Mouse (Mus musculus): ENCODE measurements around the gene Raver2. TPM values are rescaled to one million over a fixed set of nuclear protein-coding genes. Genes with fewer than 3 reads are reported as not detected.
A peak's percentile ranks its signal among the peaks of the same experiment; 100 is the strongest.
"Not testable (repeated sequence)": the region's sequence is repeated elsewhere in the genome, so short reads cannot be mapped to it uniquely, and the experiment has no call there.

Raver2 gene
- total RNA-seq (2021): 10 to 100 TPM in 1 of 2 experiments, 1 to 10 TPM in 1; 9.7 to 10.7 TPM
- long read RNA-seq, experiment 1, full-length matches to known transcripts: 11 of 18 reads
- long read RNA-seq, experiment 1, partial matches to known transcripts: 0 of 18 reads
- long read RNA-seq, experiment 1, other reads (novel, unspliced or antisense): 7 of 18 reads
- long read RNA-seq, experiment 2, full-length matches to known transcripts: 21 of 34 reads
- long read RNA-seq, experiment 2, partial matches to known transcripts: 5 of 34 reads
- long read RNA-seq, experiment 2, other reads (novel, unspliced or antisense): 8 of 34 reads

DNA sequence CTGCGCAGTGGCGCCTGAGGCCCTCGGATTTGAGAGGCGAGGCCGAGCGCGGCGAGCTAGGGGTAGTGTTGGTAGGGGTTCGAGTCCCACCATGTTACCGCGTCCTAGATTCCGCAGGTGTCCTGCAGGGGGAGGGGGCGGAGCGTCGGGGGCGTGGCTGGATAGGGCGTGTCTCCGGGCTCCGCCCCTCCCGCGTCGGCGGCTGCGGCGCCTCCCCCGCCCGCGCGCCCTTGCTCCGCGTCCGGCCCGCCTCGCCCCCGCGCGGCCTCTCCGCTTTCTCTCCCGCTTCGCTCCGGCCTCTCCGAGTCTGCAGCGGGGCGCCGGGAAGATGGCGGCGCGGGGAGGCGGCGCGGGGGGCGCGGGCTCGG, at the start of gene Raver2:
TSS of gene Raver2 (plus strand) at position 198 of the 368 bp plus-strand sequence.
- DNase-seq (ENCODE audit: low spot score in 2 of 2): peak; percentile 49 to 60

DNA sequence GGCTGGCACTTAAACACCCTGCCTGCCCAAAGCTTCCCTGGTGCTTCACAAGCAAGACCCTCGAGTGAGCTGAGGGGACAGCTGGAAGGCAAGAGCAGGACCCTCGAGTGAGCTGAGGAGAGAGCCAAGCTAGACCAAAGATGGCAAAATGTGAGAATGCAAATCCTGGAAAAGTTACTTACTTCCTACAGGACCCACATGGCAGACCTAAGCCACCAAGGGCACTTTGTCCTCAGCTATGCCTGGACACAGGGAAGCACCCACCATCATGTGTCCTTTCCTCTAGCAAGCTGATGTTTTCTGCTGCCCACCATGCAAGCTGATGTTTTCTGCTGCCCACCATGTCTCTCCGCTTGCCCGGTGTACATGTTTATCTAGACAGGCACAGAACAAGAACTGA, 48.2 kb upstream of the Raver2 start, which contains the start of gene Gm10577:
TSS of gene Gm10577 (minus strand) at position 101 of the 400 bp plus-strand sequence.
- no peak for DNase-seq (ENCODE audit: low spot score in 2 of 2)

DNA sequence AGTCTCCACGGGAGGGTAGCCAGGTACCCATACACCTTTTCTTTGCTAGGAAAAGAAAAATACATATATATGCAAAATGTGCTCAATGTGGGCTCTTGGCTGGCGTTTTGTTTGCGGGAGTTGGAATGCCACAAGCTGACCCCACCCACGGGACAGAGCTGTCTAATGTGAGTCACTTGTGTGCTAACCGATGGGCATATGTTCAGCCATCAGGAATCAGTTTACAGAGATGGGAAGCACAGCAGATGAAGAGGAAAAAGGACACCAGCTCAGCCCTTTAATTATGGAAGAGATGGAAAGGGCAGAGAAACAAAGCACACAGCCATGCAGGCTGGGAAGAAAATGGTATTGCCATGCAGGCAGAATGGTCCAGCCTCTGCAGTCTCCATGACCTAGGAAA, 42.2 kb upstream of the Raver2 start:
- no peak for DNase-seq (ENCODE audit: low spot score in 2 of 2)

DNA sequence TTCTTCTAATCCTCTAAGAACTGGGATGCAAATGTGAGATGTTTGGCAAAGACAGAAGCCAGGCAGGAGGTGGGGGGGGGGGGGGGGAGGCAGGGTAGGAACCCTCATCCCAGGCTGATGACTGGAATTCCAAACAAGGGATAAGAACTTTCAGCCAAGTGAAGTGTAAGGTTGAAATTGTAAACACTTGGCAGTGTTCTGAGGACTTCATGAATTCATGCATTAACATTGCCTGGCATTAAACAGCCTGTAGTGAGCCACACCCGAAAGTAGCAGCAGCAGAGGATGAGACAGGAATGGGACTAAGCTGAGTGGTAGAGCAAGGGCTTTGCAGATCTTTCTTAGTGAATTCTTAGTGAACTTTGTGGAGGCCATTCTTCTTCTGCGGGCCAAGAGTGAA, 41.8 kb upstream of the Raver2 start:
- DNase-seq (ENCODE audit: low spot score in 2 of 2): no peak

DNA sequence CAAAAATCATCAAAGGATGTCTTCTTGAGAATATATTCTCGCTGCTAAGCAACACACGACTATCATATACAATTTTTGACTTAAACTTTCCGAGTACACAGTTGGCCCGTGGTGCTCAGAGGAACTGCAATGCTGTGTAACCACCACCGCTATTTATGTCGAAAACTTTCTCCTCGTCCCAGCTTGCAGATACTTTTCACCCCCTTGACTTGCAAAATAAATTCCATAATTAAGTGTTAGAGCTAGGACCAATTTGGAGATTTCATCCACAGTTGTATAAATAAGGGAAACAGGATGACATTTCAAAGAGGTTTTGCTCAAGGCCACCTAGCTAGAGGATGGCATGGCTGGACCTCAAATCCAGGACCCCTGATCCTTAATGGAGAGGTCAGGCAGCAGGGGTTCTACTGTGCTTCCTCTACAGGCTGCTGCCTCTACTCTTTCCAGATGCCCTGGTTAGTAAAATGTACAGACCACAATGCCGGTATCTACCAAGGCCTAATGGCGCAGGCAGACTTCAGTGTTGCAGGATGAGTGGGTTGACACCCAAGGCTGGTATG, 40.9 kb upstream of the Raver2 start:
- DNase-seq (ENCODE audit: low spot score in 2 of 2): no peak

DNA sequence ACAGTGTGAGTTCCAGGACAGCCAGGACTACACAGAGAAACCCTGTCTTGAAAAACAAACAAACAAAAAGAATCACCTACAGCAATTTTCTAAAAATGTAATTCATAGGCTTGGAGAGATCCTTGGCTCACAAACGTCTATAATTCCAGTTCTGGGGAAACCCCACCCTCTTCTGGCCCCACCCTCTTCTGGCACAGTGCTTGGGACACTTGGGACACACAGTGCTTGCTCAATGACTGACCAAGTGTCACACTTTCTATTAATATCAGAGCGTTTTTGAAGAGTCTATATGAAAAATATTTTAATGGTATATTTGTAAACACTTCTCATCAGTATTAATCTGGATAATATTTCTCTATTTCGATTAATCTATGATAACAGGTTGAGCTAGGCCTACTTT, 35.7 kb upstream of the Raver2 start:
- no peak for DNase-seq (ENCODE audit: low spot score in 2 of 2)

DNA sequence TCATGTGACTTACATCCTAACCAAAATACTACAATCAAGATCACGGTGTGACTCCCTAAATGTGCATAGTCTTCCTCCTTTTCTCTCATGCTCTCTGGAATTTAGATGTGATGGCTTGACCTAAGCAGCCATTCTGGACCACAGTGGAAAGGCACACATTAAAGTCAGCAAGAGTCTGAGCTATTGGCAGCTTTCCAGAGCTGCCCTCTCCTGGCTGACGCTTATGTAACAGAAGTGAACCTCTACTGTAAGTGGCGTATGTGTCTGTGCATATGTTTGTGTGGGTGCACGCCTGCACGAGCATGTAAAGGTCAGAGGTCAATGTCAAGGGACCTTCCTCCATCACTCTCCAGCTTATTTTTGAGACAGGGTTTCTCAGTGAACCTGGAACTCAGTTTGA, 33.7 kb upstream of the Raver2 start:
- DNase-seq (ENCODE audit: low spot score in 2 of 2): no peak

DNA sequence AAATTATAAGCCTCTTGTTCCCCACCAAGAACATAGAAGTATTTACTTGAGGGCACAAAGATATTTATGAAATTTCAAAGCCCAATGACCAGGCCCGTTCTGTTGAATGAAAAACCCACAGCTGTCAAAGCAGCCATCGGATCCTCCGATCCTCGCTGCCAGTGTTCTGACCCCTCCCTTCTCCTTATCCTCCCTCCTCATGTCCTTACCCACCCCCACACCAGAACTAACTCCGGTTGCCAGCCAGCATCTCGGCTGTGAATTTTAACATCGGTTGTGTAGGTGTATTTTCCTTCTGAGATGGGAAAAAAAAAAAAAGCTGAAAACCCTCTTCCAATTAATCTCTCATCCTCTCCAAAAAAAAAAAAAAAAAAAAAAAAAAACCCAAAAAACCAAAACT, 31.6 kb upstream of the Raver2 start:
- DNase-seq (ENCODE audit: low spot score in 2 of 2): no peak

DNA sequence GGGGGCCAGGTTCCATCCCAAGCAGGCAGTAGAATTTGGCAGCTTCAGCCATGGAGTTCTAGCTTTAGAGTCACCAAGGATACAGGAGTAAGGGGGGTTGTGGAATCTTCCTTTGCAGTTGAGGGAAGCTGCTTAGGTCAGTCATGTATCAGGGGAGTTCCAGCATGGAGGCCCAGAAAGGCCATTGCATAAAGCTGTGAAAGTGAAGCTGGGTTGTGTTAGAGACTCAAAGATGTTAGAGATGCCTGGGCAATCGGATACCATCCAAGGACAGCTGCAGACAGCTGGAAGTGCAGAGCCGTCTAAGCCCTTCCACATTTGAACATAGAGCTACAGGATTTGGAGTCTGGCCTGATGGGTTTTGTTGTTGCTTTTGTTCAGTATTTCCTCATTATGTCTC, 25.1 kb upstream of the Raver2 start:
- peak in 1 of 2 experiments; percentile 46 for DNase-seq (ENCODE audit: low spot score in 2 of 2)

DNA sequence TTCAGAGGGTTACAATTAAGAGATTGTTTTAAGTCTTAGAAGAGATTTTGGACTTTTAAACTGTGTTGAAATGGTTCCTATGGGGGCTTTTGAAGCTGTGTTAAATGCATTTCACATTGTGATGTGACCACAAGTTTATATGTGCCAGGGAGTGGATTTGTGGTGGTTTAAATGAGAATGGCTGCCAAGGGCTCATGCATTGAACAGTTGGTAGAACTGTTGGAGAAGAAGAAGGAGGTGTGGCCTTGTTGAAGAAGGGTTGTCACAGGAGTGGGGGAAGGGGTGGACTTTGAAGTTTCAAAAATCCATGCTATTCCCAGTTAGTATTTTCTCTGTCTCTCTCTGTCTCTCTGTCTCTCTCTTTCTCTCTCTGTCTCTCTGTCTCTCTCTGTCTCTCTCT, 24.6 kb upstream of the Raver2 start:
- no peak for DNase-seq (ENCODE audit: low spot score in 2 of 2)

DNA sequence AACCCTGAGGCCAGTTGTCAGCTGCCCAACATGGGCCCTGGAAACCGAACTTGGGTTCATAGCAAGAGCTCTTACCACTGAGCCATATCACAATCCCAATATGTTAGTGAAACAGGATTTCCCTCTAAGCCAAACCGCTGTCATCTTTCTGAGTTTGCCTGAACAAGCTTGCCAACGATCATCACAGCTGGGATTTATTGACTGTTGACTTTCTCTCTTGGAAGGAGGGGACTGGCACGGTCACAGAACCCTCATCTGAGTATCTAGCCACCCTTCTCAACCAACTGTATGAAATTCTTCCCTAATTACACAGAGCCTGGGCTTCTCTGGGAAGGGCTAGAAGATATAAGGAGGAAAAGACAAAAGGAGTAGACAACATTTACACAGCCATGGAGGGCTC, 22.2 kb upstream of the Raver2 start:
- DNase-seq (ENCODE audit: low spot score in 2 of 2): no peak

DNA sequence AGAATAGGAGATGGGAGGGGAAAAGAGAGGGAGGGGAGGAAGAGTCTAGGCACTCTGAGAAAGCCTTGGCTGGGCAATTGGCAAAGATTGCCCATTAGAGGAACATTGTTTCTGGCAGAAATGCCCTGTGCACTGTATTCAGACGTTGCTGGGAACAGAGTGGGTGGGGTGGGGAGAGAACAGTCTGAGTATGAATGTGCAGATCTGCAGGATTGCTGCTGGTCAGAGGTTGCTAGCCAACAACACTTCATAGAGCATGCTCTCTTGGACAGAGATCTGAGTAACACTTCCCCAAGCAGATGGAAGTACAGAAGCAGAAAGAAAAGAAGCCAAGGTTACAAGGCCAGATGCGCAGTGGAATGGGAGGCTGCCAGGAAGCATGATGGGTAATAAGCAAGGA, 6.6 kb upstream of the Raver2 start:
- peak in 1 of 2 experiments; percentile 32 for DNase-seq (ENCODE audit: low spot score in 2 of 2)

DNA sequence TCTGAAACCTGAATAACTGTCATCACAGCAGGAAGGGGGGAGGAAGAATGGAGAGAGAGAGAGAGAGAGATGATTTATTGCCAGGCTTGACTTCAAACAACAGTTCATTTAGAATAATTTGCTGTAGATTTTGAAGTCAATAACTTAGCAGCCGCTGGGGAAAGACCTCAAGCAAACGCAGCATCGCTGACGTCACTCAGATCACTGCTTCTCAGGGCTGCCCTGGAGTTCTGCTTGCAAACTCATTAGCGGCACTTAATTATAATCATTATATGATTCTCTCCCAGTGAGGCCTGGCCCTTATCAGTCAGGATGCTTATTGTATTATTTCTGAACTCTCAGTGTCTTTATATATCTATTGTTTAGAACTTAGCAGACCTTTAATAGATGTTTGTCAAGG, 2.4 kb upstream of the Raver2 start:
- DNase-seq (ENCODE audit: low spot score in 2 of 2): no peak

DNA sequence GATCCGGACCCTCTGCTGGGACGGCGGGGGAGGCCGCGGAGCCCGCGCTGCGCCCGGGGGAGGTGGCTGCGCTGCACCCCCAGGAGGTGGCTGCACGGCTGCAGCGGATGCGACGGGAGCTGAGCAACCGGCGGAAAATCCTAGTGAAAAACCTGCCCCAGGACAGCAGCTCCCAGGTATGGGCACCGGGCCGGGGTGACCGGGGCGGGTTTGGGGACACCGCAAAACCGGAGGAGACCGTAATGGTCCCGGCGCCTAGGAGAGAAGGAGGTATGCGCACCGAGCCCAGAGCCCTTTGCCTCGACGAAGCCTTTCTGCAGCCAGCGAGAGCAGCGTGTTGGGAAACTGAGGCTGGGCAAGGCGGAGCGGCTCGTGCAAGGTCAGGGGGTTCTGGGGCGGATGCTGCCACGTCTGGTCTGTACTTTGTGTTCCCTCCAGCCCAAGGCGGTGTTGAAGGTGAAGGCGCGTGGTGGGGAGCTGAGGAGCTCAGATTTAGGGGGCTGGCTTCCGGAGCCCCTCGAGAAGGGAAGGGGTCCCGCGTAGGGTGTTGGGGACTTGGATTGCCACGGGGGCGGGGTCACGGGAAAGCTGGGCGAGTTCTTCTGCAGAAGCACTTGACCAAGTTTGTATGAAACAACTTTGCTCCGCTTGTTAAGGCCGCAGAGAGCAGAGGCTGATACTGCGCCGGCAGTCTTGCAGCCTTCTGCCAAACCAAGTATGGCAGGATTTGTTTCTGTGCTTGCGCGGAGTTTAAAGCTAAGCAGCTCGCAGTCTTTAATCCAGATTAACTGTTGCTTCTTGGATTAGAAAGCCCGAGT, 580 bp downstream of the Raver2 start:
- DNase-seq (ENCODE audit: low spot score in 2 of 2): peak; percentile 19 to 42

DNA sequence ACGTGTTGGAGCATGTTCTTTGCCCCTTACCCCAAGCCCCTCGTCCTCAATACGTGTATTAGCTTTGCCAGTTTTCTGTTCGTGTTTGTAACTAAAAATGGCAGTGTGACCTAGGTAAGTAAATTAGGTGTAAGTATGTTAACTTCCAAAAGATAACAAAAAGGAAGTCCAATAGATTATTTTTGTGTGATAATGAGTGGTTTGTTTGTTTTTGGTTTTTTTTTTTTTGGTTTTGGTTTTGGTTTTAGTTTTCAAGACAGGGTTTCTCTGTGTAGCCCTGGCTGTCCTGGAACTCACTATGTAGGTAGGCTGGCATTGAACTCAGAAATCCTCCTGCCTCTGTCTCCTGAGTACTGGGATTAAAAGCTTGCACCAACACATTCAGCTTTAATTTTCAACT, 2.8 kb downstream of the Raver2 start:
- DNase-seq (ENCODE audit: low spot score in 2 of 2): no peak

DNA sequence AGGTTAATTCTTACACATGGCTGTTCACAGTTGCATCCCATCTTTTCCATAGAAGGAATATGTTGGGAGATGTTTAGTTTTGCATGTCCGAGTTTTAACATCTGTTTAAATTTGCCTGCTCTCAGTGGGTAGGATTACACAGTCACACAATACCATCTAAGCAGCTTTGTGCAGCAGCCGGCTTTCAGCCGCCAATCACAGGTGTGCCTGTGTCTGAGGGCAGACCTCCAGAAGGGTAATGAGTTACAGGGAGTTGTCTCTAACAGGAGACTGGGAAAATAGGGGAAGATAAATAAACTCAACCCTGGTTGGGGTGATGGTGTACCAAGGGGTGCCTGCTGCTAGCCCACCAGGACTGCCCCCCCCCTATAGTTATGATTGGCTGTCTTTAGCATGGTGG, 7.6 kb downstream of the Raver2 start:
- DNase-seq (ENCODE audit: low spot score in 2 of 2): no peak

DNA sequence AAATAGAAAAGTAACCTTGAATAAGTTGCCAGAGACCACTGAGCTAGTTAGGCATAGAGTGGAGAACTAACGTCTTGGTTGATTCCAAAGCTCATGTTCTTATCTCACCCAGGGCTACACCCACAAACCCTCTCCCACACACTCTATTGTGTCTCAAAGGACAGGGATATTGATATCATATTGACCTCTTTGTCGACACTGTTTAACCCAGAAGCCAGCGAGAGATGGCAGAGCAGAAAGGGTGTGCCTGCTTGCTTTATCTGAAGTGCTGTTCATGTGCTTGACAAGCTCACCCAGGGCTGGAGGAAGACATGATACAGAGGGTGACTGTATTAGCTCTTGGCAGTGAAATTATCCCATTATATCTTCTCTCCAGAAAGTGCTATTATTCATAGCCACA, 11.2 kb downstream of the Raver2 start:
- no peak for DNase-seq (ENCODE audit: low spot score in 2 of 2)

DNA sequence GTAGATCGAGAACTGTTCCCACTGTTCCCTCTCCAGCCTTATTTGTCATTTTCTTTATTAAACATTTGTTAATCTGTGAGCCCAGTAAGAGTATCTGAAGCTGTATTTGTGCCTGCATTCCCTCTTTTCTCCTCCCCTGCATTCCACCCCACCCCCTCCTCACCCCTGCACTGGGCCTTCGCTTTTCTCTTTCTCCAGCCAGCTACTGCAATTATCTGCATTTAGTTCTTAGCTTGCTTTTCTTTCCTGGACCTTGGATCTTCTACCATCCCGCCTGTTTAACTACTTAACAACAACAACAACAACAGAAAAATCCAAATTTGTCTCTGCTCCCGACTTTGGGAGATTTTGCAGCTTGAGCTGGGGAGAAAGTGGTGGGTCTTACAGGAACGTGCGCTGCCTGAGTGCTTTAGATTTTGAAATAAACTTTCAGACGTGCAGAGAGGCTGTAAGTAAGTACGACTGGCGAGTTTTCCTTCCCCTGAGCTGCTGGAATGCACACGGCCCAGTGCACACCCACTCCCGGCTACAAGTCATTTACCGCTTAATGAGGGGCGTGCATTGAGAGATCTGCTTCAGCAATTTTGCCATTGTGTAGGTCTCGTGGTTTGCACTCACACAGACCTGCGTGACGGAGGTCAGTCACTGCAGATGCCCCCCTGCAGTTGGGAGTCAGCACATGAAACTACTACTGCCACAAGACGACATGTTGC, 13.5 kb downstream of the Raver2 start:
- DNase-seq (ENCODE audit: low spot score in 2 of 2): no peak

DNA sequence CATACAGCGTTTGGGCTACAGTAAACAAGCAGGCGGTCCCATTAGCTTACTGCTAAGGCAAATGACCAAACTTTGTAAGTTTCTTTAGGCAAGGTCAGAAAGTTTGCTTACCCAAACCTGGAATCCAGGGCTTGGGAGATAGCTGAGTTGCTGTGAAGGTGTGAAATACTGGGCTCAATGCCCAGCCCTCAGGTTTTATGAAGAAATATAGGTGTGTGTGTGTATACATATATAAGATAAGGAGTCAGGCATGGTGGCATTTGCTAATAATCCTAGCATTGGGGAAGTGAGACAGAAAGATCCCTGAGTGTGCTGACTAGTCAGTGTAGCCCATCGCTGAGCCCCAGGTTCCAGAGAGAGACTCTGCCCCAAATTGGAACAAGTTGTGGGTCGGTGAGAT, 16.1 kb downstream of the Raver2 start:
- DNase-seq (ENCODE audit: low spot score in 2 of 2): no peak

DNA sequence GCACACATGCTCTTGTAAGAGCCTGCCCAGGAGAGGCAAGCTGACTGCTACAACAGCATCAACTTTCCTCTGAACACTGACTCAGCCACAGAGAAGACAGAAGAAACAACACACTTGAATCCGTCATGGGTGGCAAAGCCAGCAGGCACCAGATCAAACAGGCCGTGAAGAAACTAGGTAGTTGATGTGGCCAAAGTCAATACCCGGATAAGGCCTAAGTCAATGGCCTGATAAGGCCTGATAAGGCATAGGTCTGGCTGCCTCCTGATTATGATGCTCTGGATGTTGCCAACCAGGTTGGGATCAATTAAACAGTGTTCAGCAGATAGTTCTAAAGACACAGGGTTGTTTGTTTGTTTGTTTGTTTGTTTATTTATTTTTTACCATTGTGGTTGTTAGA, 17.3 kb downstream of the Raver2 start:
- DNase-seq (ENCODE audit: low spot score in 2 of 2): no peak

DNA sequence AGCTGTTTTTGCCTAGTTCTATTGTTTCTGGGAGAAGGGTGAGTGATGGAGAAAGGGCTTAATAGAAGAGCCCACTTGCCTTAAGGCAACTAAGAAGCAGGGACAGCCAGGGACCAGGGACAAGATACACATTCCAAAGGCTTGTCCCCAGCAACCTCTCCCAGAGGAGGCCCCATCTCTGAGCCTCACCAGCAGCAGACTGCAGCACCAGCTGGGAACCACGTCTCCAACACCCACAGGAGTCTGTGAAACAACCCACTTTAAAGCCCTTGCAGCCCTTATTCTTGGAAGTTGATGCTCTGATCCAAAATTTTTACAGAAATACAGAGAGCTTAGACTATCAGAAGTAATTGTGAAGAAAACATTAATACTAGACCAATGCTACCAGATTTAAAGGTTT, 18.9 kb downstream of the Raver2 start:
- no peak for DNase-seq (ENCODE audit: low spot score in 2 of 2)

DNA sequence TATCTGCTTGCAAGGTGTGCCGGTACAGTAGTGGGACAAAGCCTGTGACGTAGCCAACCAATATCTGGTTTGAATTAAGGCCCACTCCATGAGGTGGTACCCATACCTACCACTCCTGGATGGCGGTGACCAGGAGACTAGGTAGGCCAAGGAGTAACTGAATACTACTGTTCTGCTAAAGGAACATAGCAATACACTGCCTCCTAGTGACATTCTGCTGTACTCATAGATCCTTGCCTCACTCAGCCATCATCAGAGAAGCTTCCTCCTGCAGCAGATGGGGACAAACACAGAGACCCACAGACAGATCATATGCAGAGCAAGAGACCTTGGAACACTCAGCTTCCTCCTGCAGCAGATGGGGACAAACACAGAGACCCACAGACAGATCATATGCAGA, 21.8 kb downstream of the Raver2 start:
- not testable (repeated sequence) for DNase-seq (ENCODE audit: low spot score in 2 of 2)
